Mouse (Mus musculus) adrenal gland, postnatal 14 days (tissue): ENCODE results near the gene Eef1akmt1. TPM values are rescaled to one million over a fixed set of nuclear protein-coding genes. Genes with fewer than 3 reads are reported as not detected.

Source experiments
- DNase-seq: peaks from one replicate; pipeline ENCODE4 v3.0.0; 2021; ENCODE audit warnings: mixed read lengths
- total RNA-seq: library from RNA; stranded (reverse); gene quantifications from 2 replicates; pipeline ENCODE4 v1.2.3, GENCODE M21; 2021

Gene Eef1akmt1
- total RNA-seq, 1 experiment from 2014 or later: 34.2 TPM

DNA sequence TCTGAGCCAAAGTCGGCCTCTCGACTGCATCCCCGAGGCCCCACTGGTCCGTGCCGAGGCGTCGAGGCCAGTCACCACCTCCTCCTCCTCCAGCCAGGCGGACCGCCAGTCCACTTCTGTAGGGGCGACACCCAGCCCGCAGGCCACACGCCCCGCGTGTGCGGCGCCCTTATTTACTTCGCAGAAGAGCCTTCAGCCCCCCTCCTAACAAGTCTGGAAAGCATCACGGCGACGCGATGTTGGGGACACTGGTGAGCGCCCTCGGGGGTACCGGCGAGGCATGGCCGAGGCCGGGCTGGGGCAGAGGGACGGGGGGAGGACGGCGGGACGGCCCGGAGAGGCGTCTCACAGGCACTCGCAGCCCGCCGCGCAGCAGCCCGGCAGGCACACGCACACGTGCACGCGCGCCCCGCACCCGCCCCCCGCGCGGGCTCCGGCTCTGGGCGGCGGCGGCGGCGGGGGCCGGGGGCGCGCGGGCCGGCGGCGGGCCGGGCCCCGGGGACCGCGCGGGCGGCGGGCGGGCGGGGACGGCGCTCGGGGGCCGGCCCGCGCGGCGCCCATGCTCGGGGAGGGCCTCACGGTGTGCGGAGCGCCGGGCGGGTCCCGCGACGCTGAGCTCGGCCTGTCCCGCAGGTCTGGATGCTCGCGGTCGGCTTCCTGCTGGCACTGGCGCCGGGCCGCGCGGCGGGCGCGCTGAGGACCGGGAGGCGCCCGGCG is 46.6 kb downstream of the Eef1akmt1 start, which contains the start of gene Il17d:
Il17d (plus strand) TSS at position 107 of the 717 bp plus-strand sequence.
- DNase-seq: peak; percentile 63

DNA sequence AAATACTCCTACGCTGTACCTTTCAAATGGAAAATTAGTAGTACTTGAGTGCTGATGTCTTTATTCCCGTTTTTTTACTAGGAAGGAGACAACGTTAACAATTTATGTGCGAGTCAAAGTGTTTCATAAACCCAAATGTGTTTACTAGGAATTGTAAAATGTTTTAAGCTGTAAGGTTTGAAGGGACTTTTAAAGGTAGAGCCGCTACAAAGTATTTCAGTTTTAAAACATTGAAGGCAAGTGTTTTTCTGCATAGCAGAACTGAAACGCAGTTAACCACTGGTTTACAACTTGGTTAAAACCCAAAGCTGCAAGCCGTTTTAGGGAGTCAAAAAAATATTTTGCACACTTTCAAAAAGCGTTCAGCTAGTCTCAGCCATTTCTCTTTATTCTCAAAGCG is 47.6 kb downstream of the Eef1akmt1 start:
- DNase-seq: no peak

DNA sequence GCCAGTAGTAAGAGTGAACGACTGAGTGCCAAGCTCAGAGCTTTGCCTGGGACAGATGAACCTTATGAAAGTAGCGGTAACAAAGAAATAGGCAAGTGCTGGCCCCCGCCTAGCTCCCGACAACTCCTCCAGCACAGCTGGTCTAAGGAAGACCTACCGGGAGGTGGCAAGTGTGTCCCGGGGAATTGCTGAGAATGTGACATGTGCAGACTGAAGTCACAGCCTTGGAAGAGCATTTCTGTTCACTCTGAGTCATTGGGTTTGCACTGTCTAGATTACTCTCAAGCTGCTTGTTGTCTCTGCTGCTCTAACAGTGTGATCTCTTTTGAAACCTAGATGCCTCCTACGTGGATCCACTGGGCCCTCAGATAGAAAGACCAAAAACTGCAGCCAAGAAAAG is 54.4 kb downstream of the Eef1akmt1 start:
- no peak for DNase-seq

DNA sequence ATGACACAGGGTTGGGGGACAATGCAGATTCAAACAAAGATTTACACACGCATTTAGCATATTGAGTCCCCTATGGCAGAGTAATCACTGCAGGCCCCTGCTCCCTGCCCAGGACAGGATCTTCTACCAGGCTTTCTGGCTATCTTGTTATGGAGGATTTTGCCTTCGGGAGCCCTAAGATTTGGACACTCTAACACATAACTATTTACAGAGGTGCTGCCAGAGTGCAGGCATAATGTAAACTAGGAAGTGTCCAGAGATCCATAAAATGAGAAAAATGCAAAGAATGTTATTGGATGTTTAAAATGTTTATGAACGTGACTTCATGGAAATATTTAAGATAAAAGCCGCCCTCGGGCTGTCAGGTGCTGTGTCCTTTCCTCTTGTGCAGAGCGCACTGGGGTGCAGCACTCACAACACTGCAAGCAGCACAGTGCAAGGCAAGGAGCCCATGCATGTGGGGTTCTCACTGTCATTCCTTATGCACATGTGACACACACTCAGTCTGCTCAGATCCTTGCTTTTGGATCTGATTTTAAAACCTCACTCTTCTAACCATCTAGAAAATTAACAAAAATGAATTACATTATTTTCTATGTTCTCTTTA is 56.2 kb downstream of the Eef1akmt1 start:
- DNase-seq: no peak

DNA sequence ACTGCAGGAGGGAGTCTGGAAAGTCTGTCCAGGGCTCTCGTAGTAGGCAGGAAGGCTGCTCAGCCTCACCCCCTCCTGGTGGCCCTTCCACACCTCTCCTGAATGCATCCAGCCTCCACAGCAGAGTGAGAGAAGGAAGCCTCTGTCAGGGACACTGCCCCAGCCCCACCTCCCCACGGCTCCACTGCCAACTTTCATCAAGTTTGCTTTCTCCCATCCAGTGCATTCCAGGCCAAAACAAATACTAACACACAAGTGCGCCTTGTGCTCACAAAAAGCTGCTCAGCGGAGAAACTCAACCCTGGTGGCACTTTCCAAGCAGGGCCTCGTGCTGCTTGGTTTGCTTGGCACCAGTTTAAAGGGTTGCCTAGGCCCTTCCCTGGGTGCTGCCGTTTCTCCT is 61.9 kb downstream of the Eef1akmt1 start:
- peak; percentile 13 for DNase-seq

DNA sequence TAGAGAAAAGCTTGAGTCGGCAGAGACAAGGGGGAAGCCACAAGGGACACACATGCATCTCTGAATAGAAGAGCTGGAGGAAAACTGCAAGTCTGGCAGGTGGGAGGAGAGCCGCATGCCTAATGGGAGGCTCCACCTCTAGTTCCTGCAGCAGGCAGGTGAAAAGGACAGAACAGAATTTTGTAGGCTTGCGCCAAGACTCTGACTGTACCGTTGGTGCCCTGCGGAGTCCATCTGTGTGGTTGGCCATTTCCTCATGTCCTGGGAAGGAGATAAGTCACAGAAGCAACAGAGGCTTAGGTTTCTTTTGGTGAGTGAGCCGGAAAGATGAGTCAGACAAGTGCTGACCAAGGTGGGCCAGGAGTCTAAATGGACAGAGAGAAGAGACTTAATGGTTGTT is 67.7 kb downstream of the Eef1akmt1 start:
- no peak for DNase-seq

Other genes with a start within 250 kb of the Eef1akmt1 start
- gene Cryl1, start 173.1 kb downstream of the Eef1akmt1 start, total RNA-seq: 16.9 and 18.6 TPM in 2 replicates
- gene Ift88, start 147.6 kb downstream of the Eef1akmt1 start, total RNA-seq: 9.6 and 10.3 TPM in 2 replicates
- 2.0 and 3.7 TPM in 2 replicates for gene Il17d, start 46.8 kb downstream of the Eef1akmt1 start, total RNA-seq
- 28.2 and 30.0 TPM in 2 replicates for gene Xpo4, start 93.8 kb upstream of the Eef1akmt1 start, total RNA-seq
- gene Gm49361, start 174.5 kb upstream of the Eef1akmt1 start, total RNA-seq: 2.0 and 3.4 TPM in 2 replicates
- 37.0 and 45.3 TPM in 2 replicates for gene Lats2, start 186.8 kb upstream of the Eef1akmt1 start, total RNA-seq
- gene Sap18, start 226.6 kb upstream of the Eef1akmt1 start, total RNA-seq: 35.1 and 37.1 TPM in 2 replicates